Mouse (Mus musculus): ENCODE measurements around the gene Wnt2b. TPM values are rescaled to one million over a fixed set of nuclear protein-coding genes. Genes with fewer than 3 reads are reported as not detected.

Wnt2b gene
- 0.66 and 1.3 TPM in 2 replicates for polyA plus RNA-seq (2015; fragmentation: Nextera tagmentation; extraction: Ambion mirVana)

DNA sequence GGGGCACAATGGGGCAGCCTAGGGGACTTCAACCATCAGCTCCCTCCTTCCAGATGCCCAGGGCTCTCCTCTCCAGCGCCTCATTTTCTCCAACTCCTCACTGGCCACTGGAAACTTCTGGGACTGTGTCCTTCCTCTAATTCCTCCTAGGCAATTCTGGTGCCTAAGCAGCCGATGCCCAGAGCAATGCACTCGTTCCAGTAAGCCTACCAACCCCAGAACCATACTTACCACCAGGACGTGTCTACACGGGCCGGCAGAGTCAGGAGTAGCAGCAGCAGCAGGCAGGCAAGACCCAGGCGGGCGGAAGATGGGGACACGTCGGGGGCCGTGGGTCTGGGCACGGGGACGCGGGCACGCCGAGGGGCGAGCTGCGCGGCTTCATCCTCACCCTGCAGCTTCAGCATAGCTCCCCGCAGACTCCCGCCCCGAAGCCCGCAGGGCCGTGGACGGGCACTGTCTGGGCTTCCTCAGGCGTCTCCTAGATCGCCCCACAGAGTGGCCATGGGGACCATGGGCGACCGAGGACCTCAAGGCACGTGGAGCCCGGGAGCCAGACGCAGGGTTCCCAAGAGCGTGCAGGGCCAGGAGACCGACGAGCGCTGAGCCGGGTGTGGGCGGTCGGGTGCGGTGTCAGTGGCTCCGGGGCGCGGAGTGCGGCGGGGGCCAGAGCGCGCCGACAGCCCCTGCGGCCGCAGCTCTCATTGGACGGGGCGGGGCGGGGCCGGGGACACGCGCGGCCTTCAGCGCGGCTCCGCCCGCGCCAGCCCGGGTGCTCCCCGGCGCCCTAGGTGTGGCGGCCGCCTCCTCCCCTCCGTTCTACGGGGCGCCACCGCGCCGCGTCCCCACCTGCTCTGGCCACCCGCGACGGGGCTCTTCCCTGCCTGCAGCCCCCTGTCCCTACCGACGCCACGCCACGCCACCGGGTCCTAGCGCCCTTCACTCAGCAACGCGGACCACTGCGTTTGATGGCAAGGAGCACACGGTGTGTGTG lies at the start of gene Wnt2b:
Gene Wnt2b, minus strand, starts transcription at position 856 of the 994 bp plus-strand sequence.
- WGBS, result 2% methylated on average over 61 of the region's 87 CpGs
- Histone ChIP-seq H3K9me3 (no peaks in the 10 kb centered on the region), H3K4me1 (replicated peaks) (peaks cover 31% of the 10 kb centered on the region), H3K9ac (replicated peaks) (peak within 1 kb of the TSS; percentile 64), H3K36me3 (no peaks in the 10 kb centered on the region), H3K4me3 (replicated peaks) (peak within 1 kb of the TSS; percentile 57), H3K4me2 (replicated peaks) (peak within 1 kb of the TSS; percentile 72), H3K27me3 (peaks cover 82% of the 10 kb centered on the region), H3K27ac (no peak within 1 kb of the TSS)
- peak; percentile 71 for ATAC-seq

- WGBS, result 88% methylated on average over 11 of the region's 11 CpGs
- H3K27me3 ChIP-seq, result no peaks in the 10 kb centered on the region
- ATAC-seq, result no peak
- H3K4me1 ChIP-seq (replicated peaks), result no peaks in the 10 kb centered on the region
- H3K9ac ChIP-seq (replicated peaks), result no peak overlapping the region
- H3K4me2 ChIP-seq (replicated peaks), result no peak overlapping the region
- peaks cover 64% of the 10 kb centered on the region for H3K36me3 ChIP-seq
- H3K4me3 ChIP-seq (replicated peaks), result no peak overlapping the region
- no peaks in the 10 kb centered on the region for H3K9me3 ChIP-seq
- no peak overlapping the region for H3K27ac ChIP-seq
Measured at GRCm38 (mm10) chr3:105010681-105011339, 49.1 kb upstream of the Wnt2b start.

DNA sequence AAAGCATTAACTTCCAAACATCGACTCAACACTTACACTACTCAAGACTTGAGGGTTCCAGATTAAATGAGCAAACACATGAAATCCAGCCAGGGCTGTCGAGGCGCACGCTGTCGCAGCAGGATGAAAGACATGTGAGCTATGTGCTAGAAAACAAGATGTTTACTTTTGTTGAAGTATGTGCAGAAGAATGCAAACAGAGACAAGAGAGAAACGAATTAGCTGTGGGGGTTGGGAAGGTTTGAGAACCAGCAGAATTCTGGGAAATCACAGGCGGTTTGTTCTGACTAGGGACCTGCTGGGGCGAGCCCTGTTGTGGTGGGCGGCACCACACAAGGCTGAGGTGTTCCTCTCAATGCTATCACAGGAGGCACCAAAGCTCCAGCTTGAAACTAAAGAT lies 46.3 kb upstream of the Wnt2b start:
- Histone ChIP-seq H3K9ac (replicated peaks) (no peak overlapping the region), H3K27ac (no peak overlapping the region), H3K36me3 (peaks cover 88% of the 10 kb centered on the region), H3K4me3 (replicated peaks) (no peak overlapping the region), H3K27me3 (no peaks in the 10 kb centered on the region), H3K4me2 (replicated peaks) (no peak overlapping the region), H3K9me3 (no peaks in the 10 kb centered on the region), H3K4me1 (replicated peaks) (peaks cover 26% of the 10 kb centered on the region)
- ATAC-seq, result no peak
- WGBS, result 89% methylated on average over 9 of the region's 9 CpGs

DNA sequence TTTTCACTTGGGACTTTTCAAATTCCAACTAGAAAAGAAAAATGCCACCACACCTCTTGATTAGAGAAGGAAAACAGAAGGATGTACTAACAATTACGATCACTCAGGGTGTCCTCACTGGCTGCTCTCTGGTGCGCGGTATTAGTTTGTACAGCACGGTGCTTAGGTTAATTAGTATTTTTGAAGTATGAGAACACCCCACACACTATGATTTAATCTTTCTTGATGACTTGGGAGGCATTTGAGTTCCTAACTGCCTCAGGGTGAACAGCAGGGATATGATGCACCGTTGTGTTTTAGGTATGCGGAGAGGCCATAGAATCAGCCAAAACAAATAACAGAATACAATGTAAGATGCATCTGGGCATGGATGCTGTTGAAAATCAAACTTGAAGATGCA lies 44.4 kb upstream of the Wnt2b start:
- Histone ChIP-seq H3K4me3 (replicated peaks) (no peak overlapping the region), H3K27ac (no peak overlapping the region), H3K4me1 (replicated peaks) (peaks cover 29% of the 10 kb centered on the region), H3K9me3 (no peaks in the 10 kb centered on the region), H3K4me2 (replicated peaks) (no peak overlapping the region), H3K36me3 (peaks cover 94% of the 10 kb centered on the region), H3K9ac (replicated peaks) (no peak overlapping the region), H3K27me3 (no peaks in the 10 kb centered on the region)
- 85% methylated on average over 6 of the region's 6 CpGs for WGBS
- no peak for ATAC-seq

- H3K9me3 ChIP-seq, result no peaks in the 10 kb centered on the region
- H3K9ac ChIP-seq (replicated peaks), result no peak overlapping the region
- no peak overlapping the region for H3K27ac ChIP-seq
- H3K36me3 ChIP-seq, result peaks cover 89% of the 10 kb centered on the region
- H3K4me3 ChIP-seq (replicated peaks), result no peak overlapping the region
- H3K4me2 ChIP-seq (replicated peaks), result no peak overlapping the region
- peaks cover 29% of the 10 kb centered on the region for H3K4me1 ChIP-seq (replicated peaks)
- 90% methylated on average over 20 of the region's 20 CpGs for WGBS
- ATAC-seq, result no peak
- H3K27me3 ChIP-seq, result no peaks in the 10 kb centered on the region
Measured at GRCm38 (mm10) chr3:105005561-105006065, 43.9 kb upstream of the Wnt2b start.

DNA sequence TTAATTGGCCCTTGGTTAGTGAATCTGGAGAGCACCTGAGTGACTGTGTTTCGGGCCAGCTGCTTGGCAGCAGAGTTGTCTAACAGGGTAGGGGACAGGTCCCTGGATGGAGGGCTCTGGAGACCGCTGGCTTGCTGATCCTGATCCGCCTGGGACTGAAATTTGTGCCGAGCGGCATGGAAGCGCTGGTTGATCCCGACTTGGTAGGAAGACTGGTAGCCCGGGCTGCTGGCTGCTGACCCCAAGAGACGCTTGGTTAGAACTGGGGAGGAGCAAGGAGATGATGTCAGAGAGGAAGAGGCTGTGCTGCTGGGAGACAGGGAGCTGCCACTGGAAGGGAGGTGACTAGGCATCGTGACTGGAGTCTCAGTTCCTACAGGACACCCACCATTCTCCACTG lies 43.3 kb upstream of the Wnt2b start:
- no peaks in the 10 kb centered on the region for H3K27me3 ChIP-seq
- H3K27ac ChIP-seq, result peak overlapping the region; percentile 35; the same call in 1 of the 2 replicates
- H3K4me2 ChIP-seq (replicated peaks), result no peak overlapping the region
- H3K4me1 ChIP-seq (replicated peaks), result peaks cover 29% of the 10 kb centered on the region
- H3K4me3 ChIP-seq (replicated peaks), result no peak overlapping the region
- ATAC-seq, result peak; percentile 7; the same call in 1 of the 2 replicates
- H3K9ac ChIP-seq (replicated peaks), result peak overlapping the region; percentile 19; the same call in 1 of the 2 replicates
- peaks cover 83% of the 10 kb centered on the region for H3K36me3 ChIP-seq
- 84% methylated on average over 10 of the region's 10 CpGs for WGBS
- H3K9me3 ChIP-seq, result no peaks in the 10 kb centered on the region

GRCm38 (mm10) chr3:105003960-105004463 lies 42.3 kb upstream of the Wnt2b start:
- 20% methylated on average over 14 of the region's 14 CpGs for WGBS
- Histone ChIP-seq H3K27ac (peak overlapping the region; percentile 35), H3K36me3 (peaks cover 73% of the 10 kb centered on the region), H3K9ac (replicated peaks) (0 out of 2 replicates have a peak overlapping the region, but pooled peaks have one; percentile 19), H3K4me3 (replicated peaks) (no peak overlapping the region), H3K4me1 (replicated peaks) (peaks cover 29% of the 10 kb centered on the region), H3K9me3 (no peaks in the 10 kb centered on the region), H3K27me3 (peaks cover 9% of the 10 kb centered on the region), H3K4me2 (replicated peaks) (no peak overlapping the region)
- peak; percentile 78 for ATAC-seq

DNA sequence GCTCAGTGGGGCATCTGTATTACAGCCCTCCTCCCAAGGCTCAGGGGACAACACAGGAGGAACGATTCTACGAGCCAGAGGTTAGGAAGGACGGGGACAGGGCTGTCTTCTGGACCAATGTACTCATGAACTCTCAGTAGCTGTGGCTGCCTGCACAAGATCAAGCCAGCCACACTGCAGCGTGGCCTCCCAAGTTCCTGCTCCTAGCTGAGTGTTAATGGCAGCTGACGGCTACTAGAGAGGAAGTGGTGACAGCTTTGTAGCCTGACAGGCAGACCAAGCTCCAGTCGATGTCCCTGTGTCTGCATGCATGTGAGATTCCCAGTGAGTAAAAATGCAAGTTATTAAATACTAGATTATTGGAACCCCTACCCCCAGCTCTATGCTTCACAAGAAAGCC lies 39.7 kb upstream of the Wnt2b start:
- ATAC-seq, result no peak
- WGBS, result 66% methylated on average over 6 of the region's 6 CpGs
- Histone ChIP-seq H3K4me2 (replicated peaks) (no peak overlapping the region), H3K9ac (replicated peaks) (no peak overlapping the region), H3K27me3 (peaks cover 9% of the 10 kb centered on the region), H3K9me3 (no peaks in the 10 kb centered on the region), H3K4me3 (replicated peaks) (no peak overlapping the region), H3K4me1 (replicated peaks) (peaks cover 46% of the 10 kb centered on the region), H3K36me3 (peaks cover 49% of the 10 kb centered on the region), H3K27ac (no peak overlapping the region)

GRCm38 (mm10) chr3:105000561-105000960 lies 38.8 kb upstream of the Wnt2b start:
- H3K36me3 ChIP-seq, result peaks cover 41% of the 10 kb centered on the region
- peaks cover 9% of the 10 kb centered on the region for H3K27me3 ChIP-seq
- H3K4me3 ChIP-seq (replicated peaks), result no peak overlapping the region
- WGBS, result 81% methylated on average over 8 of the region's 8 CpGs
- no peaks in the 10 kb centered on the region for H3K9me3 ChIP-seq
- H3K9ac ChIP-seq (replicated peaks), result no peak overlapping the region
- no peak for ATAC-seq
- no peak overlapping the region for H3K27ac ChIP-seq
- H3K4me2 ChIP-seq (replicated peaks), result no peak overlapping the region
- peaks cover 44% of the 10 kb centered on the region for H3K4me1 ChIP-seq (replicated peaks)

DNA sequence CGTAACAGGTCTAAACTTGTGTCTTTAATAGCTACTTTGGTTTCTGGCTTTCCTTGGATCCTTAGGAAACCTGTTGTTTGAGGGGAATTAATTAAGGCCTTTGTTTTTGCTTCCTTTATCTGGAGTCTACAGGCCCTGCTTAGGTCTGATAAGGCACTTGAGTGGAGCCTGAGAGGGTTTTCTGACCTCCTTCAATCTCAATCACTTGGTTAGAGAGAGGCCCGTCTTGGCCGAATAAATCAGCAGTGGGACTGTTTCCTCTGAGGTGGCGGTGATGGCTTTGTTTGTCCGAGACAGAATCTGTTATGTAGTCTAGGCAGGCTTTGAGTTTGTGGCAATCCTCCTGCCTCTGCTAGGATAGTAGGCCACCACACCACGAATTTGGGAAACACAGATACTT lies 35.8 kb upstream of the Wnt2b start:
- 20% methylated on average over 6 of the region's 6 CpGs for WGBS
- peaks cover 30% of the 10 kb centered on the region for H3K4me1 ChIP-seq (replicated peaks)

DNA sequence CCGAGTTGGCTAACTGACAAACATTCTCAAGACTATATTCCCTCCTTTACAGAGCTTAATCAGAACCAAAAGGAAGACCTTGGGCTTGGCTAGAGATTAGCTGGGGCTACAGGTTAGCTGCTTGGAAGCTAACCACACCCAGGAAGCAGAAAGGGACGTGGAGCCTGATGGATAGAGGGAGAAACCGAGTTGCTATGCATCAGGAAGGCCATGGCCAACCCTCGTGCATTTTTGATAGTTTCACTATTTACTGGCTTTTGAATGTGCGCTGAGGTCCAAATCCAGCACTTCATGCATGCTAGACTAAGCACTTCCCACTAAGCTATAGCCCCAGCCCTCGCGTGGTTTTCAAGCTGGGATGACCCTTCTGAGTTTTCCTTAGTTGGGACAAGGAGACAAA lies 34.0 kb upstream of the Wnt2b start:
- H3K27me3 ChIP-seq, result peaks cover 9% of the 10 kb centered on the region
- no peaks in the 10 kb centered on the region for H3K36me3 ChIP-seq
- H3K4me1 ChIP-seq (replicated peaks), result peaks cover 31% of the 10 kb centered on the region
- H3K9ac ChIP-seq (replicated peaks), result no peak overlapping the region
- H3K4me3 ChIP-seq (replicated peaks), result no peak overlapping the region
- H3K27ac ChIP-seq, result no peak overlapping the region
- H3K9me3 ChIP-seq, result no peaks in the 10 kb centered on the region
- no peak for ATAC-seq
- WGBS, result 91% methylated on average over 7 of the region's 7 CpGs
- no peak overlapping the region for H3K4me2 ChIP-seq (replicated peaks)

More for the DNA sequence above, 35.8 kb upstream of the Wnt2b start:
- no peak for ATAC-seq
- no peak overlapping the region for H3K9ac ChIP-seq (replicated peaks)
- H3K27me3 ChIP-seq, result peaks cover 9% of the 10 kb centered on the region
- H3K4me2 ChIP-seq (replicated peaks), result no peak overlapping the region
- no peak overlapping the region for H3K4me3 ChIP-seq (replicated peaks)
- no peak overlapping the region for H3K27ac ChIP-seq
- no peaks in the 10 kb centered on the region for H3K9me3 ChIP-seq
- peaks cover 12% of the 10 kb centered on the region; the same call in 1 of the 2 replicates for H3K36me3 ChIP-seq

All from midbrain, embryonic 13.5 days (tissue).